Mouse (Mus musculus) E14TG2a.4 (cell line): ENCODE data around the gene Cby1.

Source experiments
- CTCF ChIP-seq: conservative IDR thresholded peaks from 2 replicates; pipeline ENCODE4 v1.5.1; 2014; ENCODE audit warnings: low read length
- NANOG ChIP-seq: IDR thresholded peaks from 2 replicates; pipeline ENCODE4 v1.6.1; 2014; ENCODE audit warnings: borderline replicate concordance, low read length, mixed read lengths

DNA sequence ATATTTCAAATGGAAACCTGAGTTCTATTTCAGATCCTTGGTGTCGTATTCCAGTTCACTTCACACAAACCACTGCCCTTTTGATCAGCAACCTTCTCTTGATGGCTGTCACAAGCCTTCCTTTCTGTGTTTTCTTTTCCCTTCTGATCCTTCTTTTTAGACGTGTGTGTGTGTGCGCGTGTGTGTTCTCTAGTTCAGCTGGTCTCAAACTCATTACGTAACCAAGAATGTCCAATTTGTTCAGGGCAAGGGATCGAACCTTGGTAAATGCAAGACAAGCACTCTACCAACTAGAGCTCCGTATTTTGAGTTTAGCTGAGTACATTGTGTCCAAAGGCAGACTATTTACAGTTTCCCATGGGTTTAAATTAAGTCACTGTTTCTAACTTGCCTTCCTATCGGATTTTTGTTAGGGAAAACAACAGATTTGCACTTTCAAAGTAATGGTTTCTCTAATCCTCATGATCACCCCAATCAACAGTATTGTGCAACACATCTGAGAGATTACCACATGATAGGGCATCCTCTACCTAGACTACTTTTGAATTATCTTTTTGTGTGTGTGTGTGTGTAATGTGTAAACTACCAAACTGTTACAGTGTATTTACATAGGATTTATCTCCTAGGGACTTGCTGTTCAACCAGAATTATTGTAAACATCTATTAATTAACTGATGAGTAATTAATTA is 29.4 kb downstream of the Cby1 start:
- TF ChIP-seq CTCF (no peak), NANOG (no peak)
